Mouse (Mus musculus) embryo, embryonic 9.5 days (tissue): ENCODE data around the gene Klhl34.

Source experiments
- DNase-seq: peaks from one replicate; pipeline ENCODE4 v3.0.0-alpha.2; 2017; ENCODE audit errors: extremely low spot score

The Klhl34 gene

DNA sequence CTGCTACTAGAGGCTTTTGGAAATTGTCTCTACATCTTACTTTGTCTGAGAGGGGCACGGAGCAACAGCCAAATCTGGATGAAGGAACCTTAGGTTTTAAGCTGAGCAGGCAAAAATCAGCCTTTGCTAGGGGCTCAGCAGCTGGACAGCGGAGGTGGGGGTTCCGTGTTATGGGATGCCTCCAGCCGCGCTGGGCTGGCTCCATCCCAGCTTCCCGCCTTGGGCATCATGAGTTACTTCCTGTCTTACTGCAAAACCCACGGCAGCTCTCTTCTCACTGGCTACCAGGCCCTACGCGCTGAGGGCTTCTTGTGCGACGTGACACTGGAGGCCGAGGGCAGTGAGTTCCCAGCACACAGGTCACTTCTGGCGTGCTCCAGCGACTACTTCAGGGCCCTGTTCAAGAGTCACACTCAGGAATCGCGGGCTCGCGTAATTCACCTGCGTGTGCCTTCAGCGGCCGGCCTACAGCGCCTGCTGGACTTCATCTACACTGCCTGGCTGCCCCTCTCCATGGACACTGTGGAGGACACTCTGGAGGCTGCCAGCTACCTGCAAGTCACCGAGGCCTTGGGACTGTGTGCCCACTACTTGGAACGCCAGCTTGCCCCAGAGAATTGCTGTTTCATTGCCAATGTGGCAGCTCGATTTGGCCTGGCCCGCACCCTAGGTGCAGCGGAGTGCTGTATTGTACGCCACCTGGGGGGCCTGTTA, at the start of gene Klhl34:
TSS of gene Klhl34 (plus strand) at position 229 of the 714 bp plus-strand sequence.
- peak; percentile 15 for DNase-seq

DNA sequence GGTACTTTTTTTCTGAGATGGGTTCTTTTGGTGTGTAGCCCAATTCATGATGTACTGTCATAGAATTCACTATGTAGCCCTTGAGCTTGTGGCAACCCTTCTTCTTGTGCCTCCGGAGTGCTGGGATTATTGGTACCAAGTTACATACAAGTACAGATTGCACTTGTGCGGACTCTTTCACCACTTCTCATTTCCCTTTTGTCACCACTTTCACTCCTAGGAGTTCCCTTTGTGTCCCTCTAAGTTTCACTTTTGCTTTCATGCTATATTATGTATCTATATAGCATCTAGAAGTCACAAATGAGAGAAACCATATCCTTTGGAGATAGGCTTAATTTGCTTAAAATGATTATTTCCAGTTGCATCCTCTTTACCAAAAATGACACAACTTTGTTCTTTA, 16.6 kb upstream of the Klhl34 start:
- no peak for DNase-seq

DNA sequence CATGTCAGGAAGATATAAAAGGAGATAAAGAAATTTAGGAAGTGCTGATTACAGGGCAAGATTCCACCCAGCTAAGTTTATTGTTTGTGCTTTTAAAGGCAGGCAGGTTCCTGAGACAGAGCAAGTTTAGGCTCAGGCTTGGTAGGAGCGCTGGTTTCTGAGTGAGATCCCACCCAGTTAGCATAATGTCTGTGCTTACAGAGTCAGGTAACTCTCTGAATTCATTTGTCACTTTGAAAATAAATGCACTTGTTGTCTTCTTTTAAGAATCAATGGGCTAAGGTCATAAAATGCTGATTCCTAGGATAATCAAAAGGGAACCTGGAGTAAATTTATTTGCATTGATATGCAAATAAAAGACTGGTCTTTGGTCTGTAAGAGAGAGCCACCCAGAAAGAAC, 8.5 kb upstream of the Klhl34 start:
- no peak for DNase-seq

DNA sequence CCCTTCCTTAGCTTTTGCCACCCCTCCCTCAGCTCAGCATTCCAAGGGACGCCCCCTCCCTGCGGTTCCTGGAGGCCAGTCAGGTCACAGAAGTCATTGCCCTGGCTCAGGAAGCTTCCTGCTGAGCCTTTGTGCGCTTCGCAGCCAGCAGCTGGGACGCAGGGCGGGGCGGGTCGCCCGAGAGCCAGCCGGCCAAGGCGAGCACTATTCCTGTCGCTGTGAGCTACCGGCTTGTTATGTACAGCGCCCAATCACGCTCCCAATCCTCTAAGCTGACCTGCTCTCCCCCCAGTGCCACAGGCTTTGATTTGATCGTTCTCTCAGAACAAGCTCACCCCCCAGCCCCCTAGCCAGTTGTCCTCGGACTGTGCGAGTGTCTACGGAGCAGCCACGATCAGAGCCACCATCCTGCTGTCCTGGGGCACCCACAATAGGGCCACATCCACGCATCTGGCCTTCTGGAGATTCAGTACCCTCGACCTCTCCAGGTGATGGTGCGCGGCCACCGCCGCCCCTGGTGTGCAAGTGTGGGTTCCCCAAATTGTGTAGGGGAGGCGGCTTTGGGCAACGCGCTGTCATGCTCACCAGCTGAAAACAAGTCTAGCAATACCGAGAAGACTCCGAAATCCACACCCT, 546 bp upstream of the Klhl34 start:
- DNase-seq: peak; percentile 55

DNA sequence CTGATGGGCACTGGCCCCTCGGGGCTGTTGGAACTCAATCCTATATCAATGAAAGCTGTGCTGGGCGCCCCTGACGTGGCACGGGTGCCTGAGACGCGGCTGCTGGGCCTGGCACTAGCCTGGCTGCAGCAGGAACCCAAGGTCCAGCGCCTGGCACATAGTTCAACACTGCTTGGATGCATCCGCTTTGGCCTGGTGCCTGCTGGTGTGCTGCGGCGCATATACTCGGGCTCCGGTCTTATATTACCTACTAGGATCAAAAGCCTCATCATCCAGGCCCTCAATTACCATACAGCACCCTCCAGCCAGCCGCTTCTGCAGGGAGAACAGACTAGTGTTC, 656 bp downstream of the Klhl34 start:
- no peak for DNase-seq

DNA sequence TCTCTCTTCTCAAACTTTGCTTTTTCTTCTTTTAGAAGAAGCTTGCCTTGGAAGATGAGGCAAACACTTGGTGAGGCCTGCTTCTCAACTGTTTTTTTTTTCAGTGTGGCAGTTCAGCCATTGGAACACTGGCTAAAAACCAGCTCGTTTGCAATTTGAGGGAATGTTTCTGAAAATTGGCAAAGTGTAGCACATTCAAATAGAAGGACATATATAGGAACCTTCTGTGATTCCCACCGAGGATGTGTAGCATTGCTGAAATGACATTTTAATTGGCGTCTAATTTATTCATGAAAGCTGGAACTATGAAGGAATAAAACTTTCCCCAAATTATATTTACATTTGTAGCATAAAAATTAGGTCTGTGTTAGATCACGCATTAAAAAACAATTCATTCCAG, 11.7 kb downstream of the Klhl34 start:
- no peak for DNase-seq
